Mouse (Mus musculus): ENCODE results near the gene Itga10. TPM values are rescaled to one million over a fixed set of nuclear protein-coding genes. Genes with fewer than 3 reads are reported as not detected.

Gene Itga10
- total and polyA plus RNA-seq, 3 experiments, result 0.36 to 1.2 (median 1.0) TPM

- Histone ChIP-seq H3K9me3 (replicated peaks; ENCODE audit: low read length) (no peaks in the 10 kb centered on the region), H3K27me3 (replicated peaks) (no peaks in the 10 kb centered on the region), H3K4me1 (ENCODE audit: control insufficient read depth in 1 of 2, insufficient read depth in 2 of 2) (peaks cover 39 to 79% of the 10 kb centered on the region in 2 experiments), H3K4me3 (replicated peaks in 1 of 3; ENCODE audit: low read depth in 2 of 3, low read length in 2 of 3, poor library complexity in 1 of 3) (no peak overlapping the region), H3K36me3 (replicated peaks in 1 of 2; ENCODE audit: control insufficient read depth in 1 of 2, insufficient read depth in 1 of 2, low read length in 1 of 2) (peaks cover 0 to 3% of the 10 kb centered on the region in 2 experiments), H3K4me2 (ENCODE audit: insufficient read depth, low read depth, poor library complexity, severe bottlenecking) (no peak overlapping the region), H3K9ac (ENCODE audit: insufficient read depth, low read depth) (no peak overlapping the region), H3K79me2 (replicated peaks; ENCODE audit: control insufficient read depth, extremely low read depth, insufficient read depth, poor library complexity, severe bottlenecking) (no peaks in the 10 kb centered on the region), H3K27ac (ENCODE audit: insufficient read depth, low read depth) (no peak overlapping the region)
- TF ChIP-seq USF2 (conservative IDR thresholded peaks at IDR 0.05; ENCODE audit: low read depth, low read length), result no peak
- no peak for TF ChIP-seq JUN (IDR thresholded peaks at IDR 0.05; ENCODE audit: insufficient read depth, low read depth, low read length)
- no peak for TF ChIP-seq TBP (conservative IDR thresholded peaks at IDR 0.05; ENCODE audit: low read depth, low read length)
- TF ChIP-seq MAFK (IDR thresholded peaks at IDR 0.05; ENCODE audit: insufficient replicate concordance, low read length), result no peak
- no peak for TF ChIP-seq MXI1 (IDR thresholded peaks at IDR 0.05; ENCODE audit: low read depth, low read length)
- no peak for TF ChIP-seq PAX5 (IDR thresholded peaks at IDR 0.05; ENCODE audit: low read length)
- TF ChIP-seq ELF1 (IDR thresholded peaks at IDR 0.05; ENCODE audit: low read depth, low read length), result no peak
- DNase-seq (ENCODE audit: extremely low read depth), result no peak
- dilution Hi-C loops (cut with MboI; ENCODE audit: extremely low pct_ligation_motif_present, extremely low pct_unique_long_range_greater_than_20kb, low sequenced_read_pairs) (no loop called here), in situ Hi-C loops (cut with MboI; ENCODE audit: low pct_ligation_motif_present, low pct_unique_long_range_greater_than_20kb, low sequenced_read_pairs) (no loop called here)
Observed at GRCm38 (mm10) chr3:96678456-96678855, 33.1 kb downstream of the Itga10 start.

- Histone ChIP-seq H3K36me3 (replicated peaks in 1 of 2; ENCODE audit: control insufficient read depth in 1 of 2, insufficient read depth in 1 of 2, low read length in 1 of 2) (peaks cover 0 to 3% of the 10 kb centered on the region in 2 experiments), H3K4me2 (ENCODE audit: insufficient read depth, low read depth, poor library complexity, severe bottlenecking) (no peak overlapping the region), H3K9me3 (replicated peaks; ENCODE audit: low read length) (no peaks in the 10 kb centered on the region), H3K79me2 (replicated peaks; ENCODE audit: control insufficient read depth, extremely low read depth, insufficient read depth, poor library complexity, severe bottlenecking) (no peaks in the 10 kb centered on the region), H3K4me1 (ENCODE audit: control insufficient read depth in 1 of 2, insufficient read depth in 2 of 2) (peaks cover 41 to 84% of the 10 kb centered on the region in 2 experiments), H3K27ac (ENCODE audit: insufficient read depth, low read depth) (peak overlapping the region; percentile 31; the same call in 1 of the 2 replicates), H3K9ac (ENCODE audit: insufficient read depth, low read depth) (no peak overlapping the region; the same call in 1 of the 2 replicates), H3K4me3 (replicated peaks in 1 of 3; ENCODE audit: low read depth in 2 of 3, low read length in 2 of 3, poor library complexity in 1 of 3) (no peak overlapping the region), H3K27me3 (replicated peaks) (no peaks in the 10 kb centered on the region)
- in situ Hi-C loops (cut with MboI; ENCODE audit: low pct_ligation_motif_present, low pct_unique_long_range_greater_than_20kb, low sequenced_read_pairs) (no loop called here), dilution Hi-C loops (cut with MboI; ENCODE audit: extremely low pct_ligation_motif_present, extremely low pct_unique_long_range_greater_than_20kb, low sequenced_read_pairs) (no loop called here)
- TF ChIP-seq GABPA (IDR thresholded peaks at IDR 0.05; ENCODE audit: insufficient replicate concordance, low read depth, low read length) (no peak), EP300 (IDR thresholded peaks at IDR 0.05; ENCODE audit: low read length) (peak; percentile 39; the same call in 1 of the 2 replicates), MXI1 (IDR thresholded peaks at IDR 0.05; ENCODE audit: low read depth, low read length) (no peak), TCF12 (IDR thresholded peaks at IDR 0.05; ENCODE audit: low read depth, low read length) (peak; percentile 44; the same call in 1 of the 2 replicates), KAT2A (IDR thresholded peaks at IDR 0.05; ENCODE audit: insufficient replicate concordance, low read length) (no peak), HCFC1 (IDR thresholded peaks at IDR 0.05; ENCODE audit: low read depth, low read length) (no peak), ELF1 (IDR thresholded peaks at IDR 0.05; ENCODE audit: low read depth, low read length) (no peak), BHLHE40 (IDR thresholded peaks at IDR 0.05; ENCODE audit: low read depth, low read length) (peak; percentile 25; the same call in 1 of the 2 replicates), SMC3 (IDR thresholded peaks at IDR 0.05; ENCODE audit: low read depth, low read length) (no peak), IRF4 (IDR thresholded peaks at IDR 0.05; ENCODE audit: low read depth, low read length) (peak; percentile 26; the same call in 1 of the 2 replicates)
- no peak for DNase-seq (ENCODE audit: extremely low read depth)
Observed at GRCm38 (mm10) chr3:96679159-96679674, 33.8 kb downstream of the Itga10 start.

Measured in CH12.LX (cell line).